Mouse (Mus musculus): ENCODE results near the gene Mrgpre.

- TF ChIP-seq CTCF (IDR thresholded peaks at IDR 0.05; ENCODE audit: low read depth) (no peak), EP300 (IDR thresholded peaks at IDR 0.05; ENCODE audit: low read depth) (no peak)
These were observed 47.9 kb upstream of the Mrgpre start for GRCm38 (mm10) chr7:143832196-143832595.

All from liver, postnatal 0 days (tissue).